Mouse (Mus musculus) liver, embryonic 14.5 days (tissue): ENCODE data around the gene Pld3.

Experiments
- CTCF ChIP-seq: IDR thresholded peaks from 2 replicates; pipeline ENCODE4 v1.5.1; 2016; ENCODE audit warnings: antibody characterized with exemption, low read depth, control low read depth
- EP300 ChIP-seq: IDR thresholded peaks from 2 replicates; pipeline ENCODE4 v1.6.1; 2016; ENCODE audit warnings: antibody characterized with exemption, low read depth

- TF ChIP-seq CTCF (no peak), EP300 (peak; percentile 81)
These were observed 12.5 kb downstream of the Pld3 start for GRCm38 (mm10) chr7:27540521-27540920.
